Mouse (Mus musculus): Measurements from ENCODE around the gene Phtf2.
"Not testable (repeated sequence)": the region's sequence is repeated elsewhere in the genome, so short reads cannot be mapped to it uniquely, and the experiment has no call there.

Gene Phtf2

DNA sequence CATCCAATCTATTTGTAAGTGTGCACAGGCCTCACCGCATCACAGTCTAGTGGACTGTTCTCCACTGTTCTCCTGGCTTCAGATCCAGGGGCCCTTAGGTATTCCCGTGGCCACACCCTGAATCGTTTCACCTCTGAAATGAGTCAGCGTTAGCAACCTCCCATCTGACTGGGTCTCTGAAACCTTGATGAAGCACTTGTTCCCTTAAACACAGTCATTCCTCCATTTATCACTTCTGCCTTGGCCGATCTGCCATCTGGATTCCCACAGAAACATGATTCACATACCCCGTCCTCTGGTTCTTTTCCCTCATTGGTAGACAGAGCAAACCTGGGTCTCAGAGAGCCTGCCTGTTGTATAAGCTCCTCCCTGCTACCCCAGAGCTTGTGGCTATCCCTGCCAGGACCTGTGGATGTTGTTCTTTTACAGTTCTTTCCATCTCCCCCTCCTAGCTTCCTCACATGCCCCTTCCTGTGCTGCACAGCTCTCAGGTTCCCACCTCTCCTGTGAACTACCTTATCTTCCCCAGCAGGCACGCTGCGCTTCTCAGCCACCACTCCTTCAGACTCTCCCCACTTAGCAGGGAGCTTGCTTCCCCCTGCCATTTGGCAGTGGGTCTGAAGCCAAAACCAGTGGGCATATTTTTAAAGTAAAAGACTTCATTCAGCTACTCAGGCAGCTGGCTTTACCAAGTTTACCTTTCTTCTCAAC lies 103.5 kb downstream of the Phtf2 start:
- in situ Hi-C loops (cut with MboI, MseI), result no loop called here

DNA sequence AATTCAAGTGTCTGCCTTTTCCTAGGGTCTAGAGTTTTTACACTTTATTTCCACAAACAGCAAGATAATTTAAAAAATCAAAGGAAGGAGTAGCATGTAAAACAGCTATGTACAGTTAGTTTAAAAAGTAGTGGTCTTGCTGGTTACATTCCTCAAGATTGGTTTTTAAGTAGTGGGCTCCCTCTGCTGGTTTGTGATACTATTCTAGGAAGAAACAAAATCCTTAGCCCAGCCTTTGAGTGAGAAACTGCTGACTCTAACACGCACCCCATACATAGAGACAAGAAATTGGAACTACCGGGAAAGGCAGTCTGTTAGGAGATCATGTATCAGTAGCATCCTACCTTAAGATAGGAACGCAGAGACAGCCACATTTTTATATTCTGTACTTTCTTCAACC lies 108.6 kb downstream of the Phtf2 start:
- in situ Hi-C loops (cut with MboI, MseI), result no loop called here

- in situ Hi-C loops (cut with MboI, MseI), result no loop called here
Measured at GRCm38 (mm10) chr5:20765365-20765920, 116.5 kb downstream of the Phtf2 start.

DNA sequence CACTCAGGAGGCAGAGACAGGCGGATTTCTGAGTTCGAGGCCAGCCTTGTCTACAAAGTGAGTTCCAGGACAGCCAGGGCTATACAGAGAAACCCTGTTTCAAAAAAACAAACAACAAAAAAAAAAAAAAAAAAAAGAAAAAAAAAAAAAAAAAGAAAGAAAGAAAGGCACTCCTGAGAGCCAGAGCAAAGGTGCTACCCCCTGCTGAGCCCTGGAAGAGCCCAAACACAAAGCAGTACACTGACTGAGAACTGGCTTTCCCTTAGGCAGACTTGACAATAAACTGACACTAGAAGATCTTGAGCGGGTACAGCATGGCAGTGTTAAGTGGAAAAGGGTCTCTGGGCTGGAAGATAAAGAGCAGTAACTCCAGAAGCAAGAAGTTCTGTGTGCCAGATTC lies 119.5 kb downstream of the Phtf2 start:
- in situ Hi-C loops (cut with MboI, MseI), result not testable (repeated sequence)

- in situ Hi-C loops (cut with MboI, MseI), result no loop called here
Measured at GRCm38 (mm10) chr5:20760368-20761162, 121.4 kb downstream of the Phtf2 start.

DNA sequence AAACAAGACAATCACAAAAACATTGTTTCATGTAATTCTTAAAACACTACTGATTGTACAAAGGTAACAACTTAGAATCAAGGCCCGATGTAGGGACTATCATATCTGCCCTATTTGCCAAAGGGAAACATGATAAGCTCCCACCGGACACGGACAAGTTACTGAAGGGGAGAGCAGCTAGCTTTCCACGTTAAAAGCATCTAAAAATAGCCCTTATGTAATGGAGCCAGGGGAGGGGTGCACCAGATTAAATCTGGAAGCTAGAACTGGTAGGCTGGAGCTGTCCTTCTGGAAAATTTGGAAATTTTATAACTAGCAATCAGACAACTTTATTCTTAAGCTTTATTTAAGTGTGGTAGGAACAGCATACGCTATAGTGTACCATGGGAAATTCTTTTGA lies 122.2 kb downstream of the Phtf2 start:
- in situ Hi-C loops (cut with MboI, MseI), result no loop called here

DNA sequence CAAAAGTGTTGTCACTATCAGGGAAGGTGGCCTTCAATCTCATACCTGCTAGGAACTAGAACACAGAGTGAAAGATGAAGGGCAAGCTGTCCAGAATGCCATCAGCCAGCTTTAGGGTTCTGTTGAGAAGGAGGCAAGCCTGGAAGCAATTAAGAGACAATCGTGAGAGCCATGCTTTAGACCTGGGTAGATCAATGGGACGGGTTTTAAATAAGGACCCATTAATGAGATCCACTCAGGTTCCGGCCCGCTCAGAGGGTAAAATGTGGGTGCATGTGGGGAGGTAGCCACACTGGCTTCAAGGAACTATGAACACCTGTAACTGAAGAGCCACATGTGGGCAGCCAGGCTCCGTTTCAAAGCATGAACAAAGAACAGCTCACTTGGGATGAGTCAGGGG lies 128.0 kb downstream of the Phtf2 start:
- in situ Hi-C loops (cut with MboI, MseI), result no loop called here

GRCm38 (mm10) chr5:20753096-20753495 lies 128.8 kb downstream of the Phtf2 start:
- in situ Hi-C loops (cut with MboI, MseI), result no loop called here

DNA sequence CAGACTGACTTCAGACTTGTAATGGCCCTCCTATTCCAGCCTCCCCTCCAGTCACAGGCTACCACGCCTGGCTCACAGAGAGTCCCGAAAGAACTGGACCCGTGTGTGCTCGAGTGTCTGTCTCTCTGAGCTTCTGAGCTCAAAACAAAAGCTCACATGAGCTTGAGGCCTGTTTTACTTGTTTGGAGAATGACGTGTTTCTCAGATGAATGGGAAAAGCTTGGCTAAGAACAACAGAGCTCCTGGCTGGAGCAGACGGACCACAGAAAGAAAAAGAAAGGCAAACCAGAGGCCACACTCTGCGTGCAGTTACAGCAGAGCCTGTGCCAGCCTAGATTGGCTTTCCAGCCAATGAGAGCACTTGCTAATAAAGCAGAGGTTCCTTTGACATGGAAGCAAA lies 130.2 kb downstream of the Phtf2 start:
- in situ Hi-C loops (cut with MboI, MseI), result no loop called here

GRCm38 (mm10) chr5:20751000-20751399 lies 130.9 kb downstream of the Phtf2 start:
- in situ Hi-C loops (cut with MboI, MseI), result no loop called here

GRCm38 (mm10) chr5:20749535-20749934 lies 132.4 kb downstream of the Phtf2 start:
- in situ Hi-C loops (cut with MboI, MseI), result no loop called here

- in situ Hi-C loops (cut with MboI, MseI), result no loop called here
Measured at GRCm38 (mm10) chr5:20748856-20749255, 133.1 kb downstream of the Phtf2 start.

DNA sequence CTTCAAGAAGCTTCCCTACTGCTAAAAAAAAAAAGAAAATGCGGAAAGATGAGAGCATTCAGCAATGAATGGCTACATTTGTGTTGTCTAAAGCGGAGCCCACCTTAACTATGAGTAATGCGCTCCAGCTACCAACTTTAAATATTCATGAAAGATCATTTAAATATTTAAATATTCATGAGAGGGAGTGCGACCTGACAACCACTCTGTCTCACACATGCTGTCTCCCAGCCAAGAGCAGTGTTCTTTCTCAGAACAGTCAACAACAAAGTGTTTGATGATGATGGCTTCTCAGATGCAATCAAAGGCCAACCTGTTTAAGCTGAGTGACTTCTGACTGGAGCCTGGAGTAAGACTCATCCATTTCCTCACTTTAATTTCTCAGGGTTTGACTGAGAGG lies 133.8 kb downstream of the Phtf2 start:
- in situ Hi-C loops (cut with MboI, MseI), result no loop called here

DNA sequence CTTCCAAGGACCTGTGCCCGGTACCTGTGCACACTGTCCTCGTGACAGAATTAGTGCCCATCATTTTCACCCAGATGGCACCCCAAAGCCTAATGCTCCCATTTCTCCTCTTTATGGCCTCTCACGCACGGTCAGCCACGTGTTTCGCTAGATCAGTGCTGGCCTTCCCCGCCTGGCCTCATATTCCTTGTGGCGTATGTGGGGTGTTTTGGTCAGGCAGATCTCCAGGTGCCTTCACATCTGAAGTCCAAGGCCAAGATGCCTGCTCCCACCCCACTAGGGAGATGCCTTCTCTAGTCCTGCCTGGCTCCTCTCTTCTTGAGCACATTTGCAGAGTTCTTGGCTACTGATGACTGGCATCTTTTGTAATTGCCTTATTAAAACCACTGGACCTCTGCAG lies 140.0 kb downstream of the Phtf2 start:
- in situ Hi-C loops (cut with MboI, MseI), result no loop called here

- in situ Hi-C loops (cut with MboI, MseI), result no loop called here
Measured at GRCm38 (mm10) chr5:20741193-20741592, 140.7 kb downstream of the Phtf2 start.

DNA sequence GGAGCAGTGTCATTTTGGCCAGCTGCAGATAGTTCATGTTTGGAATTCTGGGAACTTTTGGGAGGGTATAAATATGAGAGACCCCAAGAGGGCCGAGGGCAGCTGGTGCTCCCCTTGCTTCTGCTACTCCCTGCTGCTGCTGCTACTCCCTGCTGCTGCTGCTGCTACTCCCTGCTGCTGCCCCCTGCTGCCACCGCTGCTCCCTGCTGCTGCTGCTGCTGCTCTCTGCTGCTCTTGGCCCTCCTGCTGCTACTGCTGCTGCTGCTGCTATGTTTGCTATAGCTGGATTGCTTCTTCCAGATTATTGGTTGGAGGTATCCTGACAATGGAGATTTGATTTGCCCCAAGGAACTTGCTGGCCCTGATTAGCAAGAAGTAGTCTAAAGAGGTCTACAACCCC lies 143.1 kb downstream of the Phtf2 start:
- in situ Hi-C loops (cut with MboI, MseI), result no loop called here

GRCm38 (mm10) chr5:20723226-20723625 lies 158.7 kb downstream of the Phtf2 start:
- in situ Hi-C loops (cut with MboI, MseI), result not testable (repeated sequence)

DNA sequence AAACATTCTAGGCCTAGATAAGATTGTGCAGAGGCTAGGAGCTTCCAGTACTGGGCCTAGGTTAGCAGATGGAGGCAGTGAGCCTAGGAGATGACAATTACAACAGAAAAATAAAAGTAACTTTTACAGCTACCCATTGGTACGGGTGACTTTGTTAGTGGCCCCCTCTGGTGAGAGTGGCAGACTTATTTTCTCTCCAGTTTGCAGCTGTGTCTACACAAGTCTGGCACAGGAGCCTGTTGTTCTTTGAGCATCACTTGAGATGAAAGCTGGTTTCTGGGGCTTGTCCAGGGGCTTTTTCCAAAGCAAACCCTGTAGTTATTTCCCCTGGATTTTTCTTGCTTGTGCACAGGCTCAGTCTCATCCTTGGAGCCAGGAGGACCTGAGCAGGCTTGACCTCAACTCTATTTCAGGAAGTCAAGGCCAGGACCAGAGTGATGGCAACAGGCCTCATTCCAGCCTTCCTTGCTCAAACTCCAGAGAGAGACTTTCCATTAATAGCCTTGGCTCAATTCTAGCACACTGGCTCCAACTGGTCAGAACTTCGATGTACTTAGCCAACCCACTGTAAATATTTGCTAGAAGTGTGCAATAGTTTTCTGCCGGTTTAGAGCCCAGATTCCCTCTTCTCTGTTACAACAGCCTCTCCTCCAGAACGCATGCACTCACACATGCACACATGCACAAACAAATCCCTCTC lies 161.6 kb downstream of the Phtf2 start:
- in situ Hi-C loops (cut with MboI, MseI), result no loop called here

- in situ Hi-C loops (cut with MboI, MseI), result not testable (repeated sequence)
Measured at GRCm38 (mm10) chr5:20715980-20716379, 165.9 kb downstream of the Phtf2 start.

DNA sequence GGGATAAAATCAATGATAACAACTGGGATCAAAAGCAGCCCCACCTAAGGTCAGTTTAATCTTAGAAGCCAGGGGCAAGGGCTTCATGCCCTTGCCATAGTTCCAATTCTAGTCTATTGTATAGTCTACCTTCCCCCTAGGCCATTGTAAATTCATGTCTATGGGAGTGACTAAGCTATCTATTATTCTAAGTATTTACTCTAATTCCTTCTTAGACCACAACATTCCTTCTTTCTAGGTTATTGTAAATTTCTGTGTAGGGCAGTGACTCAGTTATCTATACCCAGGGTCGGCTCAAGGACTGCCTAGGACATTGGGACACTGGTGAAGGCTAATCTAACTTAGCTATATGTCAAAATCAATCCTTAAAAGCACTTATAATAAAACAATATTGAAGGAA lies 167.3 kb downstream of the Phtf2 start:
- in situ Hi-C loops (cut with MboI, MseI), result not testable (repeated sequence)

DNA sequence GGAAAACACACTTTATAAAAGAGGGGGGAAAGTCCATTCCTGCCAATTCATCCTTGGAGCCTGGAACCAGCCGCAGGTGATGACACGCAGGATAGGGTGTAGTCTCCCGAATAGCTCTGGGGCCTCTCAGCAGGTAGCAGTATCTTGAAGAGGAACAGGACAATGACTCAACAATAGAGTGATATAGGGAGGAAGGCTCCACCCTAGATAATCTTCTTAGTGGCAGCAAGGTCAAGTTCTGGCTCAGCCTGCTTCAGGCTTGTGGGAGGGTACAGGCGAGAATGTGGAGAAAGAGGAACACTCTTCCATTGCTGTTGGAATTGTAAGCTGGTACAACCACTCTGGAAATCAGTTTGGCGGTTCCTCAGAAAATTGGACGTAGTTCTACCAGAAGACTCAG lies 171.1 kb downstream of the Phtf2 start:
- in situ Hi-C loops (cut with MboI, MseI), result not testable (repeated sequence)
